Comparison of ENCODE assay signal across 24 mouse cellular contexts in the genomic region with DNA sequence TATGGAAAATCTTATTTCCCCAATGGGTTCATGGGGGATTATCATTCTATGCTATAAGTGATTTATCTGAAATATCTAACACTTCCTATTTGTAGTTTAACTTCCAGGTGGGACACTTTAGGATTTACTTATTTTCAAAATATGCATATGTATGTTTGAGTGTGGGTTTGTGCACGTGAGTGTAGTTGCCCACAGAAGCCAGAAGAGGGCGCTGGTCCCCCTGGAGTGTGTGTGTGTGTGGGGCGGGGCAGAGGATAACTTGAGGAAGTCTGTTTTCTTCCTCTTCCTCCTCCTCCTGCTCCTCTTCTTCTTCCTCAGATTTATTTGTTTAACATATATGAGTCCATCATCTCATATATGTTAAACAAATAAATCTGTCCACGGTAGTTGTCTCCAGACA. TPM values are rescaled to one million over a fixed set of nuclear protein-coding genes. Genes with fewer than 3 reads are reported as not detected.
DNase-seq lines count a peak whose midpoint lies in the region; ATAC-seq and TF ChIP-seq lines count a peak whose summit lies in the region.
"Had no signal": no experiment of that assay in that cellular context is flagged by ENCODE, and none has a peak within 500 bp of the region (broad histone marks: within the 10 kb centered on the region; RNA-seq: fewer than 3 reads in every experiment).

No protein-coding gene starts in this region.

- no peak overlapping the region for H3K27ac ChIP-seq in intestine, postnatal 0 days (ENCODE audit: low read depth, low read length)
- no peak overlapping the region for H3K27ac ChIP-seq in intestine, embryonic 16.5 days (ENCODE audit: low read length)
- H3K27ac ChIP-seq in testis, adult 2 months (ENCODE audit: control insufficient read depth, insufficient read depth, low read depth, low read length) = no peak overlapping the region
- H3K27ac ChIP-seq: embryonic facial prominence, embryonic 12.5 days; forebrain, embryonic 15.5 days; intestine, embryonic 15.5 days; liver, embryonic 13.5 days had no signal

- no peaks in the 10 kb centered on the region for H3K27me3 ChIP-seq in intestine, postnatal 0 days (replicated peaks; ENCODE audit: control insufficient read depth, insufficient read depth, low read length)
- H3K27me3 ChIP-seq in intestine, embryonic 16.5 days (replicated peaks; ENCODE audit: control insufficient read depth, insufficient read depth, low read length) = no peaks in the 10 kb centered on the region
- no peaks in the 10 kb centered on the region for H3K27me3 ChIP-seq in testis, adult 2 months (ENCODE audit: control insufficient read depth, insufficient read depth, low read length)
- H3K27me3 ChIP-seq: embryonic facial prominence, embryonic 12.5 days; forebrain, embryonic 15.5 days; intestine, embryonic 15.5 days; liver, embryonic 13.5 days had no signal

- no peaks in the 10 kb centered on the region for H3K9me3 ChIP-seq in intestine, postnatal 0 days (ENCODE audit: control insufficient read depth)
- no peaks in the 10 kb centered on the region for H3K9me3 ChIP-seq in intestine, embryonic 16.5 days (ENCODE audit: control insufficient read depth, low read length)
- H3K9me3 ChIP-seq: embryonic facial prominence, embryonic 12.5 days; forebrain, embryonic 15.5 days; intestine, embryonic 15.5 days; liver, embryonic 13.5 days; megakaryocyte, embryonic 14.5 days had no signal

- no peak overlapping the region for H3K4me3 ChIP-seq in intestine, postnatal 0 days (ENCODE audit: low read depth, low read length)
- no peak overlapping the region for H3K4me3 ChIP-seq in intestine, embryonic 16.5 days (ENCODE audit: low read length)
- no peak overlapping the region for H3K4me3 ChIP-seq in testis, adult 2 months (ENCODE audit: control insufficient read depth, low read depth, low read length)
- H3K4me3 ChIP-seq: embryonic facial prominence, embryonic 12.5 days; forebrain, embryonic 15.5 days; intestine, embryonic 15.5 days; liver, embryonic 13.5 days; megakaryocyte, embryonic 14.5 days had no signal

- no peaks in the 10 kb centered on the region for H3K36me3 ChIP-seq in intestine, postnatal 0 days (ENCODE audit: control insufficient read depth, insufficient read depth)
- H3K36me3 ChIP-seq in intestine, embryonic 16.5 days (ENCODE audit: control insufficient read depth, insufficient read depth, low read length) = no peaks in the 10 kb centered on the region
- H3K36me3 ChIP-seq in testis, adult 2 months (ENCODE audit: control insufficient read depth, insufficient read depth, low read length) = no peaks in the 10 kb centered on the region
- H3K36me3 ChIP-seq: embryonic facial prominence, embryonic 12.5 days; forebrain, embryonic 15.5 days; intestine, embryonic 15.5 days; liver, embryonic 13.5 days had no signal

- DNase-seq in testis, postnatal 14 days (ENCODE audit: low spot score) = no peak
- DNase-seq in R1 (ENCODE audit: low read depth, low spot score) = peak; percentile 44
- DNase-seq in layer of hippocampus, adult 8-10 months (ENCODE audit: low spot score in 2 of 2) = no peak
- DNase-seq: adrenal gland, adult 8-10 months; cerebellum, adult 8-10 months; heart, adult 18-20 months; kidney, postnatal 25 days; liver, embryonic 13.5 days; lung, postnatal 10 days had no signal

- ATAC-seq in intestine, postnatal 0 days = no peak
- ATAC-seq in intestine, embryonic 16.5 days = no peak
- ATAC-seq in activated CD4-positive, CD25-positive, alpha-beta regulatory T cell, adult 4 months = no peak
- ATAC-seq: forebrain, embryonic 15.5 days; intestine, embryonic 15.5 days; midbrain, embryonic 16.5 days had no signal

- no peak for TF ChIP-seq POLR2A in testis, adult 2 months (IDR thresholded peaks at IDR 0.05; ENCODE audit: control insufficient read depth, low read depth, low read length)

- H3K9ac ChIP-seq in intestine, postnatal 0 days (ENCODE audit: low read depth, low read length) = no peak overlapping the region
- H3K9ac ChIP-seq in intestine, embryonic 16.5 days (ENCODE audit: low read depth, low read length) = no peak overlapping the region
- H3K9ac ChIP-seq: embryonic facial prominence, embryonic 12.5 days; forebrain, embryonic 15.5 days; intestine, embryonic 15.5 days; liver, embryonic 13.5 days had no signal

- no peaks in the 10 kb centered on the region for H3K4me1 ChIP-seq in intestine, postnatal 0 days (replicated peaks; ENCODE audit: control insufficient read depth, insufficient read depth, low read length)
- no peaks in the 10 kb centered on the region for H3K4me1 ChIP-seq in intestine, embryonic 16.5 days (ENCODE audit: control insufficient read depth, insufficient read depth, low read length)
- no peaks in the 10 kb centered on the region for H3K4me1 ChIP-seq in testis, adult 2 months (ENCODE audit: control insufficient read depth, insufficient read depth, low read length)
- H3K4me1 ChIP-seq: embryonic facial prominence, embryonic 12.5 days; forebrain, embryonic 15.5 days; intestine, embryonic 15.5 days; liver, embryonic 13.5 days; megakaryocyte, embryonic 14.5 days had no signal

- H3K4me2 ChIP-seq in intestine, postnatal 0 days (replicated peaks; ENCODE audit: low read depth) = no peak overlapping the region
- H3K4me2 ChIP-seq in intestine, embryonic 16.5 days (ENCODE audit: low read depth, low read length) = no peak overlapping the region
- H3K4me2 ChIP-seq: embryonic facial prominence, embryonic 12.5 days; forebrain, embryonic 15.5 days; intestine, embryonic 15.5 days; liver, embryonic 13.5 days had no signal

- peak; percentile 42 for TF ChIP-seq CTCF in intestine, postnatal 0 days (IDR thresholded peaks at IDR 0.05; ENCODE audit: low read depth)
- peak; percentile 66; the same call in 1 of the 2 replicates for TF ChIP-seq CTCF in testis, adult 2 months (IDR thresholded peaks at IDR 0.05; ENCODE audit: control insufficient read depth, insufficient read depth, insufficient replicate concordance, low read depth, low read length)

- WGBS in intestine, postnatal 0 days = 76% methylated on average over 4 of the region's 4 CpGs
- WGBS in intestine, embryonic 16.5 days = 79% methylated on average over 4 of the region's 4 CpGs

RNA-seq across cellular contexts. Expression of gene Krt222, which starts 12.3 kb away (rescaled TPM):
- polyA plus RNA-seq in intestine, postnatal 0 days (2015; fragmentation: Nextera tagmentation; extraction: Ambion mirVana) = 0.42 and 0.61 TPM in 2 replicates
- polyA plus RNA-seq in intestine, embryonic 16.5 days (2015; fragmentation: Nextera tagmentation; extraction: Ambion mirVana) = 0.22 and 0.54 TPM in 2 replicates
- polyA plus RNA-seq in testis, adult 2 months (2012; rRNA removed) = 0.12 TPM in 1 of 2 replicates, not detected in the other
- total RNA-seq in layer of hippocampus, adult 8-10 months (2022) = 10 to 100 TPM; 23.4 to 28.0 (median 26.3) TPM
- polyA plus RNA-seq in activated CD4-positive, CD25-positive, alpha-beta regulatory T cell, adult 4 months (2017; shearing (Covaris generic)) = 1 to 10 TPM; 1.4 to 1.7 TPM

RNA-seq across cellular contexts. Expression of gene Smarce1, which starts 25.4 kb away (rescaled TPM):
- polyA plus RNA-seq in intestine, postnatal 0 days (2015; fragmentation: Nextera tagmentation; extraction: Ambion mirVana) = 73.1 and 80.0 TPM in 2 replicates
- polyA plus RNA-seq in intestine, embryonic 16.5 days (2015; fragmentation: Nextera tagmentation; extraction: Ambion mirVana) = 142 and 159 TPM in 2 replicates
- polyA plus RNA-seq in testis, adult 2 months (2012; rRNA removed) = 18.5 and 18.8 TPM in 2 replicates
- total RNA-seq in layer of hippocampus, adult 8-10 months (2022) = 10 to 100 TPM; 57.1 to 58.8 (median 58.0) TPM
- 100 to 1,000 TPM; 133 to 172 TPM for polyA plus RNA-seq in activated CD4-positive, CD25-positive, alpha-beta regulatory T cell, adult 4 months (2017; shearing (Covaris generic))

RNA-seq across cellular contexts. Expression of gene Krt24, which starts 28.8 kb away (rescaled TPM):
- polyA plus RNA-seq in intestine, postnatal 0 days (2015; fragmentation: Nextera tagmentation; extraction: Ambion mirVana) = 0.08 TPM in 1 of 2 replicates, not detected in the other
- polyA plus RNA-seq in intestine, embryonic 16.5 days (2015; fragmentation: Nextera tagmentation; extraction: Ambion mirVana) = not detected in 2 replicates
- 0.15 TPM in 1 of 2 replicates, not detected in the other for polyA plus RNA-seq in testis, adult 2 months (2012; rRNA removed)
- not detected for total RNA-seq in layer of hippocampus, adult 8-10 months (2022)
- not detected for polyA plus RNA-seq in activated CD4-positive, CD25-positive, alpha-beta regulatory T cell, adult 4 months (2017; shearing (Covaris generic))
- total RNA-seq: adrenal gland, adult 8-10 months; gastrocnemius, adult 18-20 months; heart, adult 18-20 months; layer of hippocampus, postnatal 14 days; left cerebral cortex, postnatal 25 days had no signal
- polyA plus RNA-seq: cortical plate, adult 2 months; forebrain, embryonic 15.5 days; heart, postnatal 0 days; hindbrain, embryonic 11.5 days; liver, embryonic 13.5 days; midbrain, embryonic 16.5 days had no signal
